Mouse (Mus musculus) adrenal gland, adult (tissue): ENCODE measurements around the gene Ndufs1.

Experiments
- DNase-seq, 2 experiments: peaks; one replicate each; pipeline ENCODE4 v3.0.0; 2022 to 2023; ENCODE audit warnings: low spot score in 1 of 2; ENCODE audit not compliant: inconsistent age in 2 of 2

The Ndufs1 gene

GRCm38 (mm10) chr1:63120382-63120781, 56.3 kb downstream of the Ndufs1 start:
- no peak for DNase-seq

GRCm38 (mm10) chr1:63119675-63120074, 57.0 kb downstream of the Ndufs1 start:
- DNase-seq = no peak

GRCm38 (mm10) chr1:63115540-63115939, 61.1 kb downstream of the Ndufs1 start:
- DNase-seq = peak in 1 of 2 experiments; percentile 69

- peak in 1 of 2 experiments; percentile 62 for DNase-seq
Observed at GRCm38 (mm10) chr1:63115096-63115495, 61.5 kb downstream of the Ndufs1 start.

- DNase-seq = peak; percentile 87 to 97
Observed at GRCm38 (mm10) chr1:63114136-63114781, 62.4 kb downstream of the Ndufs1 start, which contains the start of gene Ino80d. Ino80d (minus strand) TSS chr1:63114667.

DNA sequence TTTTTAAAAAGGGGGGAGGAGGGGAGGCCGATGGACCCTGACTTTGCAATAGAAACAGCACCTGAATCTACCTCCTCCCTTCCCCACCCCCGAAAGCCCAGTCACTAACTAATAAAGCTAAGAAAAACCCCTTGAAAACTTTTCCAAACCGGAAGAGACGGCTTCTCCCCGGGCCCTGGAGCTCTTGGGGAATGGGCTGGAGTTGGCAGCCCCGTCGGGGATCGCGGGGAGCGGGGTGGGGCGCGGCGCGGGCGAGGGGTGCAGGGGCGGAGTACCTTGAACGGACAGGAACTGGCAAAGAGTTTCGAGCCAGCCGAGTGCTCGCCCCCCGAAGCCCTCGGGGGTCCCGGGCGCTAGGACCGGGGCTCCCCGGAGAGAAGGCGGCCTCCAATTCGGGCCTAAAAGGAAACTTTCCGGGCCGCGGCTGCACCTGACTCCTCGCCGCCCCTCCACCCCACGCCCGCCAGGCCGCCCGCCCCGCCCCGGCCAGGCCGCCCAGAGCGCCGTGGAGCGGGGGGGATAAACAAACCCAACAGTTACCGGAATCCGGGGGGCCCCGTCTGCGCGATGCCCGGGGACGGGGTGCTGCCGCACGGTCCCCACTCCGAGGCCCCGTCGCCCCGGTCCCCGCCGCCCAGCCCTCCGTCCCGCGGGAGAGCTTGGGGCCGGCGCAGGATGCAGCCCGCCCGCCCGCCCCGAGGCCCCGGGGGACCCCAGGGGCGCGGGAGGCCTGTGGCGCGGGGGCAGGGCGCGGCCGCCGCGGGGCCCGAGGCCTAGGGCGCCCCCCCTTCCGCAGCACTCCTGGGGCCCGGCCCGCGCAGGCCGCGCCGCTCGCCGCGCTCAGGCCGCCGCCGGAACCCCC, 63.1 kb downstream of the Ndufs1 start:
- peak; percentile 75 to 89 for DNase-seq

- peak; percentile 56 to 86 for DNase-seq
Observed at GRCm38 (mm10) chr1:63112865-63113261, 63.8 kb downstream of the Ndufs1 start.

DNA sequence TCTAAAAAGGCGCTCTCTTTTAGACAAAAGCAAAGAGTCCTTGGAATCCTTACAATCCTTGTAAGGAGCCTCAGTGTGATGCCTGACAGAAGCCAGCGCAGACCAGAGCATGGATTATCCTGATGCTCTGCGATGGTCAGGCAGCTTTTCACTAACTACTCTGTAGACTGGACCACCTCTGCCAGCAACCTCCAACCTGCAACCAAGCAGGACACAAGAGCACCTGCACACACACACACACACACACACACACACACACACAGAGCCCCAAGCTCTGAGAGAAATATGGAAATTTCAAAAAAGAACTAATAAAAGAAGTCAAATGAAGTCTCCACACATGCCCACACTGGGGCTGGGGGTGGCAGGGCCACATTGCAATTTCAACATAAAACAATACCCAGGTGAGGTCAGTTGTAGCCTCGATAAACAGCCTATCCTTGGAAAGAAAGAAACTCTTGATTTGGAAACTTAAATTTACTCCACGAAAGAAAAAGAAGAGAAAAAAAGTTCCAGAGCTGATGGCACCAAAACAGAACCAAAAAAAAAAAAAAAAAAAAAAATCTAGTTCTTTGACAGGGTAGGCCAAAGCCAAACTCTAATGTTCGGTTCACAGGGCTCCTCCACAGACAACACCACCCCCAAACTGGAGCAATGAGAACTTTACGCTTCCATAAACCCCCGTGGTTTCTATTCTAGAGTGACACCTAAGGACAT, 64.3 kb downstream of the Ndufs1 start:
- no peak for DNase-seq

GRCm38 (mm10) chr1:63110536-63111285, 65.9 kb downstream of the Ndufs1 start:
- peak; percentile 24 to 60 for DNase-seq

DNA sequence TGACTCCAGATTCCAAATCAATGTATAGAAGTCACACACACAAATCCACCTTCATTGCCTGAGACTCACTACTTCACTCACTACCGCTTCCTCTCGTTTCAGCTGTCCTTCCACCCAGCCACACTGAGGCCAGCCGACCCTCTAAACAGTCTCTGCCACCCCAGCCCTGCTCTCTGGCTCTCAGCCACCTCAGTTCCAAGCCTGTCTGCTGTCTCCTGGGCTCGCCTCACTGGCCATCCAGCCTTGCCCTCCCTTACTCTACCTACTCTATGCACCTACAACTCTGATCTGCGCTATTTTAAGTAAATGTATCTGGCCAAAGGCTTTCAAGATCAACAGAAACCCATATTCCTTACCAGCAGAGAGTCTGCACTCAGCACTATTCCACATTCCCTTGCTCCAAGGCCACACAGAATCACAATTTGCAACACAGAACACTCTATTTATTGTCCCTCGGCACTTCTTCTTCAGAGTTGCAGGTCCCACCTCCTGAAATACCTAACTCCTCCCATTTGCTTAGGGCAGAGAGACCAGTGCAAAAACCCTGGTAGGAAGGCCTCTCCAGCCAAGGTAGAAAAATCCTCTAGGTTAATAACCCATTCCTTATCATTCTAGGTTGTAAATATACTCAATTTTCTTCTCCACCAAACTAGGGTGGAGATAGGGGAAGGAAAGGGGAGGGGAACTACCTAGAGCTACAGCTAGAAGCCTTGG, 68.9 kb downstream of the Ndufs1 start:
- peak; percentile 26 to 76 for DNase-seq

GRCm38 (mm10) chr1:63102758-63103451, 73.7 kb downstream of the Ndufs1 start:
- DNase-seq = no peak

GRCm38 (mm10) chr1:63100196-63100595, 76.4 kb downstream of the Ndufs1 start:
- no peak for DNase-seq

DNA sequence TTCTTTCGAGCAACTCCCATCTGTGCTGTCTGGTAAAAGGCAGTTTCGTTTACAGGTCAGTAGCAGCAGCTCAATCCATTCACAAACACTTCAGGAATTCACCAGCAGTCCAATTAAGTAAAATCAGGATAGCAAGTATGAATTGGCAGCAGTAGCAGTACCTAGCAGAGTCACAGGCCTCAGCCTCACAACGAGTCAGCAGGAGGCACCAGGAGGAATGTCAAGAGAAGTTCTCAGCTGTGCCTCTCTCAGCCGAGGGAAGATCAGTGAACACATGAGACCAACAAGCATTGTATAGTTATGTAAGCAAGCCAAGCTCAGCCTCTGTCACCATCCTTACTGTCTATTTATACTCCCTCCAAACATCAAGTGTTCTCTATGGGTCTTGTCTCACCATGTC, 77.8 kb downstream of the Ndufs1 start:
- DNase-seq = no peak

DNA sequence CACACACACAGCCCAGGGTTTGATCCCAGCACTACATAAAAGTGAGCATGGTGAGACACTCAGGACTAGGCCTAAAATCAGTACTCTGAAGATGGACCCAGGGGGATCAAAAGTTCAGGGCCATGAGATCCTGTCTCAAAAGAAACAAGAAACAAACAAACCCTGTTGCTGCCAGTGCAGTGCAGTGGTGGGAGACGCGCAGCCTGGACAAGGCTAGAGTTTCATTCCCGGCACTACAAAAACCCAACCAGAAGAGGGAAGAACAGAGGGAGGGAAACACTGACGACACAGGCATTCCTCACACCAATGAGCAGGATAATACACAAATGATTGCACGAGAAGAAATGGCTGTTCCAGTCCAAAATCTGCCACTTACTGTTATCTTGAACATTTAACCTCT, 80.6 kb downstream of the Ndufs1 start:
- DNase-seq = no peak
